Mouse (Mus musculus) cortical plate, adult 2 months (tissue): ENCODE results near the gene Ankrd6. TPM values are rescaled to one million over a fixed set of nuclear protein-coding genes. Genes with fewer than 3 reads are reported as not detected.

Experiments
- H3K27ac ChIP-seq: fragments of 200-500 bp; 2 replicates; pipeline ENCODE4 v1.5.1; 2012; ENCODE audit warnings: low read length, control low read depth, inconsistent platforms; ENCODE audit not compliant: insufficient read depth
- H3K4me1 ChIP-seq: fragments of 200-500 bp; 2 replicates; pipeline ENCODE4 v1.6.1; 2011; ENCODE audit warnings: low read length; ENCODE audit not compliant: control insufficient read depth, insufficient read depth
- H3K4me3 ChIP-seq: fragments of 200-500 bp; 2 replicates; pipeline ENCODE4 v1.5.1; 2011; ENCODE audit warnings: mild to moderate bottlenecking, low read length, control low read depth; ENCODE audit not compliant: insufficient read depth
- CTCF ChIP-seq: fragments of 200-500 bp; IDR thresholded peaks from 2 replicates; pipeline ENCODE4 v1.5.1; 2011; ENCODE audit warnings: mild to moderate bottlenecking, control low read depth, low read length; ENCODE audit not compliant: insufficient read depth; ENCODE audit errors: extremely low read depth
- POLR2A ChIP-seq: fragments of 200-500 bp; IDR thresholded peaks from 2 replicates; pipeline ENCODE4 v1.6.1; 2011; ENCODE audit warnings: mild to moderate bottlenecking, low read length, control low read depth; ENCODE audit not compliant: insufficient read depth; ENCODE audit errors: extremely low read depth
- polyA plus RNA-seq: library from polyadenylated mRNA; depleted of rRNA; stranded (reverse); fragments of >200 nt; gene quantifications from 2 replicates; pipeline ENCODE4 v1.2.3, GENCODE M21; 2012

Ankrd6 gene
- polyA plus RNA-seq, 1 experiment: 12.2 TPM

DNA sequence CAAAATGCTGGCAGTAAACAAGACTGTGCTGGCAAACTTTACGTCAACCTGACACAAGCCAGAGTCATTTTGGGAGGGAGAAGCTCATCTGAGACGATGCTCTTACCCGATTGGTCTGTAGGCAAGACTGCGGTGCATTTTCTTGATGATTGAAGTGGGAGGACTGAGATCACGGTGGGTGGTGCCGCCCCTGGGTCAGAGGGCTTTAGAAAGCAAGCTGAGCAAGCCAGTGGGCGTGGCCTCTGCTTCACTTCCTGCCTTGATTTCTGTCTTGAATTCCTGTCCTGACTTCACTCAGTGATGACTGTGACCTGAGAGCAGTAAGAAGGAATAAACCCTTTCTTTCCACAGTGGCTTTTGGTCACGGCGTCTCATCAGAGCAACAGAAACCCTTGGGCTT, 18.6 kb downstream of the Ankrd6 start:
- no peak for TF ChIP-seq CTCF
- Histone ChIP-seq H3K4me3 (no peak overlapping the region), H3K27ac (no peak overlapping the region), H3K4me1 (peaks cover 3% of the 10 kb centered on the region; the same call in 1 of the 2 replicates)

- Histone ChIP-seq H3K27ac (no peak overlapping the region), H3K4me1 (no peaks in the 10 kb centered on the region), H3K4me3 (no peak overlapping the region)
- no peak for TF ChIP-seq CTCF
- TF ChIP-seq POLR2A: no peak
Measured at GRCm38 (mm10) chr4:32929750-32930149, 20.9 kb downstream of the Ankrd6 start.

DNA sequence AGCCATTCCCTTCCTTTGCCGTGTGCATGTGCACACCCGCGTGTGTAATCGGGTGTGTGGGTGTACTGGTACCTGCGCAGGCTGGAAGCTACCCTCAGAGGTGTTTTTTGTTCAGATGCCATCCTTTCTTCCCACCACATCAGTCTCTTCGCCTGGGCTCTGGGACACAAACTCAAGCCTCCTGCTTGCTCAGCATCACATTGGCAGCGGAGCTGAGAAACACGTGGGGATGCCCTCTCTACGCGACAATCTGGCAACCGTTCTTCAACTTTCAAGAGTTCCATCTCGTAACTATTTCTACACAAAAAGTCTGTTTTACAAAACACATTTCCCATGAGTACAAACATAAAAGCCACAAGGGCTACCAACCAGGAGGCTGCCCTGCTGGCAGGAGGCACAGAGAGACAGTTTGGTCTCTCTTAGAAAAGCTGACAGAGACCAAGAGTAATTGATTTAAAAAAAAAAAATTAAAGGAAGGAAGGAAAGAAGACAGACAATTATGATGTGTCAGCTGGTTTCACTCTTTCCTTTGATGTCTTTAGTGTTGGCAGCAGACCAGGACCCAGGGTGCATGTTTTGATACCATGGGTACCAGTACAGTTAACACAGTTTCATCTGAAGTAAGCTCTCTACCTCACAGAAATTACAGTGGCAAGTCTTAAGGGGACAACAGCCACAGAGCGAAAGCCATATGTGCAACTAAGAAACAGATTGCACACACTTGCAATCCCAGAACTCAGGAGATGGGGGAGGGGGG, 21.8 kb downstream of the Ankrd6 start:
- no peak overlapping the region for H3K27ac ChIP-seq
- no peaks in the 10 kb centered on the region for H3K4me1 ChIP-seq
- H3K4me3 ChIP-seq: no peak overlapping the region
- TF ChIP-seq CTCF (no peak), POLR2A (no peak)

- no peak overlapping the region for H3K4me3 ChIP-seq
- no peak overlapping the region for H3K27ac ChIP-seq
- no peak for TF ChIP-seq POLR2A
- TF ChIP-seq CTCF: no peak
- H3K4me1 ChIP-seq: no peaks in the 10 kb centered on the region
Measured at GRCm38 (mm10) chr4:32923891-32924294, 26.7 kb downstream of the Ankrd6 start.

DNA sequence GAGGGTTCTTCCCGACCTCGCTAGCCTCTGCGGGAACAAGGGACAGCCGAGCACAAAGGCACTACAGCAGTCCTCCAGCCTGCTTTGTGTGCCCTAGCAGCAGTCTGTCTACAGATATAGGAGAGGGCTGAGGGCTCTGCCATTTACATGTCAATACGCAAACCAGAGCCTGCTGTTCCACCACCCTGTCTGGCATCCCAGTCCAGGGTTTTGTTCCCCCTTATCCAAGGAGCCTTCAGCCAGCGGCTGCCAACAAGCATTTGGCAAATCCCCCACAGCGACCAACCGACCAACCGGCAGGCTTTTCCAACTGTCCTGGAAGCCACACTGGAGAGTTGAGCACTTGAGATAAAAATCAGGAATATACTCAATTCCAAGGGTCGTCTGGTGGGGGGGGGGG, 27.2 kb downstream of the Ankrd6 start:
- TF ChIP-seq CTCF (no peak), POLR2A (no peak)
- Histone ChIP-seq H3K27ac (no peak overlapping the region), H3K4me3 (no peak overlapping the region), H3K4me1 (no peaks in the 10 kb centered on the region)

- Histone ChIP-seq H3K4me1 (no peaks in the 10 kb centered on the region), H3K4me3 (no peak overlapping the region), H3K27ac (no peak overlapping the region)
- TF ChIP-seq POLR2A (no peak), CTCF (no peak)
Measured at GRCm38 (mm10) chr4:32922871-32923270, 27.8 kb downstream of the Ankrd6 start.

- Histone ChIP-seq H3K27ac (no peak overlapping the region), H3K4me3 (no peak overlapping the region), H3K4me1 (no peaks in the 10 kb centered on the region)
- TF ChIP-seq POLR2A (no peak), CTCF (no peak)
Measured at GRCm38 (mm10) chr4:32920863-32921262, 29.8 kb downstream of the Ankrd6 start.

DNA sequence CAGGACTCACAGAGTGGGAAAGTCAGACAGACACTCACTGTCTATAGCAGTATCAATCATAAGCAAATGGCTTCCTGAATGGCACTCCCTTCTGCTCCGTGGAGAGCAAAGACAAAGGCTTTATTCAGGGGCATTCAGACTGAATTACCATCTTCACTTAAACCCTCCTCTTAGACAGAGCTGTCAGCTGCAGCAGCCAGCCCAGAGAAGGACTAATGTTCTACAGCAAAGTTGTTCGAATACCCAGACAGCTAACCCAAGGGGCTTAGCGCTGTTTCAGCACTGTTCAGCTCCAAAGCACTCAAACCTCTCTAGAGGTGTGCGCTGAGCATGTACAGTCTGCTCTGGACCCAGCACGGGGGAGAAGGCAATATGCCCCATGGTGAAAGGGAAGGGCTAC, 32.1 kb downstream of the Ankrd6 start:
- Histone ChIP-seq H3K27ac (no peak overlapping the region), H3K4me1 (no peaks in the 10 kb centered on the region), H3K4me3 (no peak overlapping the region)
- TF ChIP-seq POLR2A (no peak), CTCF (no peak)

DNA sequence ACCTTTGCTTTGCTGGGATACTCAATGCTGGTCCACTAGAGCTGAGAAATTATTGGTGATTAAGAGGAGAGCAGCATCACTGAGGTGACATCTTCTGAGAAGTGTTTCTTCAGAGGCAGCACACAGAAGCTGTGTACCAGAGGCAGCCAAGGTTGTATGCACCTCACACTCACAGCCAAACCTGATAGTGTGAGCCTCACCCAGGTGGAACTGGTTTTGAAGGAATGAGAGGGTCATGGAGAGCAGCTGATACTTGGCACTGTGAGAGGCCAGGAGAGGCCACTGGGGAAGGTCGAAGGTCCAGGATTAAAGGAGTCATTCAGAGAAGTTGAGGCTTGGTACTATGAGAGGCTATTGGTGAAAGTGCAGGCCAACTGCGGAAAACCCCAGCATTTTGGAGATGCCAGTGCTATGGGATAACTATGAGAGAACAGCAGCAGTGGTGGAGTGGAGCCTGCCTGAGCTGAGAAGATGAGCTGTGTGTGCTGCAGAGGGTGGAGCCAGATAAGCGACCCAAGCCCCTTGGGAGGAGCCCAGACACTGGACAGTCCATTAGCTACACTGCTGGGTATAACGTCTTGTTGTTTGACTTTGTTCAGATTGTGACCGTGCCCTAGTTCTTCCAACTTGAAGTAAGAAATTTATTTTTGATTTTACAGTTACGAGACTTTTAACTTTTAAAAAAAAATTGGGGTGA, 33.8 kb downstream of the Ankrd6 start:
- Histone ChIP-seq H3K4me3 (no peak overlapping the region), H3K4me1 (no peaks in the 10 kb centered on the region), H3K27ac (no peak overlapping the region)
- no peak for TF ChIP-seq CTCF
- no peak for TF ChIP-seq POLR2A

GRCm38 (mm10) chr4:32915928-32916327, 34.7 kb downstream of the Ankrd6 start:
- Histone ChIP-seq H3K4me3 (no peak overlapping the region), H3K27ac (no peak overlapping the region), H3K4me1 (no peaks in the 10 kb centered on the region)
- no peak for TF ChIP-seq POLR2A
- TF ChIP-seq CTCF: no peak
